Mouse (Mus musculus) MEL (cell line): ENCODE results near the gene Gm10354.
"Not testable (repeated sequence)": the region's sequence is repeated elsewhere in the genome, so short reads cannot be mapped to it uniquely, and the experiment has no call there.

Experiments used
- CTCF ChIP-seq, 3 experiments: IDR thresholded peaks in 2 of 3; conservative IDR thresholded peaks in 1 of 3; 2 replicates each; pipeline ENCODE4 v1.5.1; 2011 to 2012; ENCODE audit warnings: low read length in 3 of 3, low read depth in 2 of 3, mild to moderate bottlenecking in 2 of 3, improper control_type of control experiment in 1 of 3, inconsistent platforms in 1 of 3, mixed read lengths in 1 of 3, moderate library complexity in 1 of 3; ENCODE audit not compliant: control insufficient read depth in 1 of 3, insufficient read depth in 1 of 3, poor library complexity in 1 of 3, severe bottlenecking in 1 of 3
- EP300 ChIP-seq, 2 experiments: IDR thresholded peaks; 2 replicates each; pipeline ENCODE4 v1.6.1; 2011; ENCODE audit warnings: improper control_type of control experiment in 2 of 2, low read length in 2 of 2, low read depth in 1 of 2, mild to moderate bottlenecking in 1 of 2
- MYC ChIP-seq: IDR thresholded peaks from 2 replicates; pipeline ENCODE4 v1.6.1; 2011; ENCODE audit warnings: low read depth, mild to moderate bottlenecking, low read length, improper control_type of control experiment, moderate library complexity

- not testable (repeated sequence) for TF ChIP-seq CTCF (IDR thresholded peaks at IDR 0.05 in 2 of 3, conservative IDR thresholded peaks at IDR 0.05 in 1 of 3; ENCODE audit: control insufficient read depth in 1 of 3, insufficient read depth in 1 of 3, low read depth in 2 of 3, low read length in 3 of 3, poor library complexity in 1 of 3, severe bottlenecking in 1 of 3); EP300 (IDR thresholded peaks at IDR 0.05; ENCODE audit: low read depth in 1 of 2, low read length in 2 of 2); MYC
These were observed 26.9 kb downstream of the Gm10354 start for GRCm38 (mm10) chr5:14951822-14952221.
